Mouse (Mus musculus): ENCODE results near the gene Susd4. TPM values are rescaled to one million over a fixed set of nuclear protein-coding genes. Genes with fewer than 3 reads are reported as not detected.

Gene Susd4
- polyA plus RNA-seq, 1 experiment = 0.54 TPM

- Histone ChIP-seq H3K27me3 (ENCODE audit: control insufficient read depth, insufficient read depth, low read length) (peaks cover 4% of the 10 kb centered on the region; the same call in 1 of the 2 replicates), H3K27ac (ENCODE audit: insufficient read depth, low read length) (no peak overlapping the region), H3K36me3 (ENCODE audit: control insufficient read depth, insufficient read depth, low read length) (no peaks in the 10 kb centered on the region), H3K4me1 (ENCODE audit: control insufficient read depth, insufficient read depth, insufficient read length) (peaks cover 3% of the 10 kb centered on the region; the same call in 1 of the 2 replicates), H3K4me3 (ENCODE audit: extremely low read depth, insufficient read depth, insufficient read length) (peak overlapping the region; percentile 49)
- WGBS = 12% methylated on average over 27 of the region's 27 CpGs
- TF ChIP-seq POLR2A (IDR thresholded peaks at IDR 0.05; ENCODE audit: low read depth, low read length) = no peak
- no peak for TF ChIP-seq CTCF (IDR thresholded peaks at IDR 0.05; ENCODE audit: extremely low read depth, insufficient read depth, insufficient read length, insufficient replicate concordance)
- no peak for DNase-seq (ENCODE audit: low read depth in 1 of 2, low spot score in 2 of 2)
These were observed 1.1 kb downstream of the Susd4 start for GRCm38 (mm10) chr1:182764541-182765281.

GRCm38 (mm10) chr1:182775576-182775975, 11.9 kb downstream of the Susd4 start:
- Histone ChIP-seq H3K36me3 (ENCODE audit: control insufficient read depth, insufficient read depth, low read length) (no peaks in the 10 kb centered on the region), H3K27me3 (ENCODE audit: control insufficient read depth, insufficient read depth, low read length) (no peaks in the 10 kb centered on the region), H3K4me1 (ENCODE audit: control insufficient read depth, insufficient read depth, insufficient read length) (no peaks in the 10 kb centered on the region), H3K27ac (ENCODE audit: insufficient read depth, low read length) (no peak overlapping the region), H3K4me3 (ENCODE audit: extremely low read depth, insufficient read depth, insufficient read length) (no peak overlapping the region)
- 93% methylated on average over 7 of the region's 7 CpGs for WGBS
- TF ChIP-seq CTCF (IDR thresholded peaks at IDR 0.05; ENCODE audit: extremely low read depth, insufficient read depth, insufficient read length, insufficient replicate concordance) (no peak), POLR2A (IDR thresholded peaks at IDR 0.05; ENCODE audit: low read depth, low read length) (no peak)
- DNase-seq (ENCODE audit: low read depth in 1 of 2, low spot score in 2 of 2) = no peak

- Histone ChIP-seq H3K4me3 (ENCODE audit: extremely low read depth, insufficient read depth, insufficient read length) (no peak overlapping the region), H3K27ac (ENCODE audit: insufficient read depth, low read length) (no peak overlapping the region), H3K27me3 (ENCODE audit: control insufficient read depth, insufficient read depth, low read length) (no peaks in the 10 kb centered on the region), H3K4me1 (ENCODE audit: control insufficient read depth, insufficient read depth, insufficient read length) (no peaks in the 10 kb centered on the region), H3K36me3 (ENCODE audit: control insufficient read depth, insufficient read depth, low read length) (no peaks in the 10 kb centered on the region)
- no peak for DNase-seq (ENCODE audit: low read depth in 1 of 2, low spot score in 2 of 2)
- TF ChIP-seq CTCF (IDR thresholded peaks at IDR 0.05; ENCODE audit: extremely low read depth, insufficient read depth, insufficient read length, insufficient replicate concordance) (no peak), POLR2A (IDR thresholded peaks at IDR 0.05; ENCODE audit: low read depth, low read length) (no peak)
- 64% methylated on average over 10 of the region's 10 CpGs for WGBS
These were observed 13.2 kb downstream of the Susd4 start for GRCm38 (mm10) chr1:182776749-182777410.

DNA sequence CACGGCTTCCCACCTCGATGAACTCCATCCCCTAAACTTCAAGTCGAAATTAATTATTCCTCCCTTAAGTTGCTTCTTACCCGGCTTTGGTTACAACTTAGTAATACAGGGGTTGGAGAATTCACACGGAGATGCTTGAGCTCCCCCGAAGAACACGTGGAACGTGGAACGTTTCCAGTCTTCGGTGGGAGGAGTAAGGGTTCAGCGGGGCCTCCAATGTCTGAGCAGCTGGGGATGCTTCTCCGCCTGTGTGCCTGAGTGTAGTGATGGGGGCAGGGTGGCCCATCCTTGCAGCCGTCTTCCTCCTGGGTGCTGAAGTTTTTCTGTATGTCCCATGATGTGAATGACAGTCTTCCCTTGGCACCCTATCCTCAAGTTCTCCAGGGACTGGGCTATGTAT, 14.6 kb downstream of the Susd4 start:
- no peak for TF ChIP-seq POLR2A (IDR thresholded peaks at IDR 0.05; ENCODE audit: low read depth, low read length)
- no peak for TF ChIP-seq CTCF (IDR thresholded peaks at IDR 0.05; ENCODE audit: extremely low read depth, insufficient read depth, insufficient read length, insufficient replicate concordance)
- H3K4me1 ChIP-seq (ENCODE audit: control insufficient read depth, insufficient read depth, insufficient read length) = no peaks in the 10 kb centered on the region
- H3K36me3 ChIP-seq (ENCODE audit: control insufficient read depth, insufficient read depth, low read length) = no peaks in the 10 kb centered on the region
- no peak overlapping the region for H3K27ac ChIP-seq (ENCODE audit: insufficient read depth, low read length)
- no peaks in the 10 kb centered on the region for H3K27me3 ChIP-seq (ENCODE audit: control insufficient read depth, insufficient read depth, low read length)
- no peak overlapping the region for H3K4me3 ChIP-seq (ENCODE audit: extremely low read depth, insufficient read depth, insufficient read length)
- no peak for DNase-seq (ENCODE audit: low read depth in 1 of 2, low spot score in 2 of 2)
- WGBS = 84% methylated on average over 13 of the region's 13 CpGs

- TF ChIP-seq CTCF (IDR thresholded peaks at IDR 0.05; ENCODE audit: extremely low read depth, insufficient read depth, insufficient read length, insufficient replicate concordance) (no peak), POLR2A (IDR thresholded peaks at IDR 0.05; ENCODE audit: low read depth, low read length) (no peak)
- no peak overlapping the region for H3K4me3 ChIP-seq (ENCODE audit: extremely low read depth, insufficient read depth, insufficient read length)
- no peaks in the 10 kb centered on the region for H3K4me1 ChIP-seq (ENCODE audit: control insufficient read depth, insufficient read depth, insufficient read length)
- DNase-seq (ENCODE audit: low read depth in 1 of 2, low spot score in 2 of 2) = no peak
- WGBS = 88% methylated on average over 6 of the region's 6 CpGs
- no peak overlapping the region for H3K27ac ChIP-seq (ENCODE audit: insufficient read depth, low read length)
- H3K36me3 ChIP-seq (ENCODE audit: control insufficient read depth, insufficient read depth, low read length) = no peaks in the 10 kb centered on the region
- H3K27me3 ChIP-seq (ENCODE audit: control insufficient read depth, insufficient read depth, low read length) = no peaks in the 10 kb centered on the region
These were observed 15.4 kb downstream of the Susd4 start for GRCm38 (mm10) chr1:182779024-182779520.

DNA sequence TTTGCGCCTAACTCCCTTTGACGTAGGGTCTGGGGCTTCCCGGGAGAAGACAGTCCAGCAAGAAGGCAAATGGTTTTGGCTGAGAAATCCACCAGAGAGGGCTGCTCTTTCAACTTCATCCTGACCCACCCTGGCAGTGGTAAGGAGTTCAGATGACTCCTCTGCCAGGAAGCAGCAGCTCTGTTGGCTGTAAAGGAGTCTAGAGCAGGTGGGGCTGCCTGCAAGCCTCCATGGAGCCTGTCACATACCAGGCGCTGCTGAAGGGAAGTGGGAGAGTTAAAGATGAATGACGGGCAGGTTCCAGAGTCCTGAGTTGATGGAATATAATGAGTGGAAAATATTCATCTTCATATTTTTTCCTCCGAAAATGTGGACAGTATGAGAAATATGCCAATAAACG, 20.1 kb downstream of the Susd4 start:
- Histone ChIP-seq H3K27me3 (ENCODE audit: control insufficient read depth, insufficient read depth, low read length) (no peaks in the 10 kb centered on the region), H3K4me3 (ENCODE audit: extremely low read depth, insufficient read depth, insufficient read length) (no peak overlapping the region), H3K4me1 (ENCODE audit: control insufficient read depth, insufficient read depth, insufficient read length) (no peaks in the 10 kb centered on the region), H3K36me3 (ENCODE audit: control insufficient read depth, insufficient read depth, low read length) (no peaks in the 10 kb centered on the region), H3K27ac (ENCODE audit: insufficient read depth, low read length) (no peak overlapping the region)
- 91% methylated on average over 7 of the region's 7 CpGs for whole genome bisulfite sequencing
- TF ChIP-seq POLR2A (IDR thresholded peaks at IDR 0.05; ENCODE audit: low read depth, low read length) (no peak), CTCF (IDR thresholded peaks at IDR 0.05; ENCODE audit: extremely low read depth, insufficient read depth, insufficient read length, insufficient replicate concordance) (no peak)
- DNase-seq (ENCODE audit: low read depth in 1 of 2, low spot score in 2 of 2) = no peak

- Histone ChIP-seq H3K4me1 (ENCODE audit: control insufficient read depth, insufficient read depth, insufficient read length) (no peaks in the 10 kb centered on the region), H3K4me3 (ENCODE audit: extremely low read depth, insufficient read depth, insufficient read length) (no peak overlapping the region), H3K27me3 (ENCODE audit: control insufficient read depth, insufficient read depth, low read length) (no peaks in the 10 kb centered on the region), H3K27ac (ENCODE audit: insufficient read depth, low read length) (no peak overlapping the region), H3K36me3 (ENCODE audit: control insufficient read depth, insufficient read depth, low read length) (no peaks in the 10 kb centered on the region)
- DNase-seq (ENCODE audit: low read depth in 1 of 2, low spot score in 2 of 2) = no peak
- TF ChIP-seq CTCF (IDR thresholded peaks at IDR 0.05; ENCODE audit: extremely low read depth, insufficient read depth, insufficient read length, insufficient replicate concordance) (no peak), POLR2A (IDR thresholded peaks at IDR 0.05; ENCODE audit: low read depth, low read length) (no peak)
- whole genome bisulfite sequencing = 86% methylated on average over 3 of the region's 3 CpGs
These were observed 21.1 kb downstream of the Susd4 start for GRCm38 (mm10) chr1:182784784-182785183.

All from spleen, adult 2 months (tissue).